Mouse (Mus musculus): ENCODE measurements around the gene Gpr176. TPM values are rescaled to one million over a fixed set of nuclear protein-coding genes. Genes with fewer than 3 reads are reported as not detected.

Gene Gpr176
- polyA plus RNA-seq, 1 experiment from 2014 or later: 9.1 TPM

GRCm38 (mm10) chr2:118319176-118319575, 54.0 kb downstream of the Gpr176 start:
- Histone ChIP-seq H3K4me1 (peaks cover 9% of the 10 kb centered on the region), H3K27me3 (replicated peaks) (no peaks in the 10 kb centered on the region), H3K36me3 (no peaks in the 10 kb centered on the region), H3K4me3 (replicated peaks) (no peak overlapping the region), H3K27ac (replicated peaks) (no peak overlapping the region), H3K4me2 (no peak overlapping the region), H3K9me3 (replicated peaks) (no peaks in the 10 kb centered on the region), H3K9ac (replicated peaks) (no peak overlapping the region; the same call in 1 of the 2 replicates)
- no peak for ATAC-seq (ENCODE audit: low FRiP score)
- 63% methylated on average over 5 of the region's 5 CpGs for WGBS

DNA sequence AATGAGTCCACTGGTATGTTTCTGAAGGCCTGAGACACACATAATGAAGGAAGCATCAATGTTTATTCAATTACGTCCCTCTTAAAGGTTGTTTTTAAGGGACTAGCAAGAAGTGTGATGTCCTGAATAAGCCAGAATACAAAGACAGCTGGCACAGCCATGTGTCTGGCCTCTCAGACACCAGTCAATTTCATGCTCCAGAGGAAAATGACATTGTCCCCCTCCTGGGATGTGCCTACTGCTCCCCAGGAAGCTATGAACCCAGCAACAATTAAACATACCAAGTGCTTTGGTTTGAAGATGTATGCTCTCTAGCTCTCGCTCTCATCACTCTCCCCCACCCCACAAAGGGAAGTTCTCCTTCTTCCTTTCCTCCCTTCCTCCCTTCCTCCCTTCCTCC, 56.3 kb downstream of the Gpr176 start:
- no peaks in the 10 kb centered on the region for H3K36me3 ChIP-seq
- no peaks in the 10 kb centered on the region for H3K9me3 ChIP-seq (replicated peaks)
- H3K4me1 ChIP-seq: peaks cover 9% of the 10 kb centered on the region
- no peak overlapping the region for H3K4me2 ChIP-seq
- peak; percentile 69 for ATAC-seq (ENCODE audit: low FRiP score)
- H3K4me3 ChIP-seq (replicated peaks): no peak overlapping the region
- 27% methylated on average over 2 of the region's 2 CpGs for WGBS
- no peak overlapping the region for H3K9ac ChIP-seq (replicated peaks)
- H3K27me3 ChIP-seq (replicated peaks): no peaks in the 10 kb centered on the region
- no peak overlapping the region; the same call in 1 of the 2 replicates for H3K27ac ChIP-seq (replicated peaks)

DNA sequence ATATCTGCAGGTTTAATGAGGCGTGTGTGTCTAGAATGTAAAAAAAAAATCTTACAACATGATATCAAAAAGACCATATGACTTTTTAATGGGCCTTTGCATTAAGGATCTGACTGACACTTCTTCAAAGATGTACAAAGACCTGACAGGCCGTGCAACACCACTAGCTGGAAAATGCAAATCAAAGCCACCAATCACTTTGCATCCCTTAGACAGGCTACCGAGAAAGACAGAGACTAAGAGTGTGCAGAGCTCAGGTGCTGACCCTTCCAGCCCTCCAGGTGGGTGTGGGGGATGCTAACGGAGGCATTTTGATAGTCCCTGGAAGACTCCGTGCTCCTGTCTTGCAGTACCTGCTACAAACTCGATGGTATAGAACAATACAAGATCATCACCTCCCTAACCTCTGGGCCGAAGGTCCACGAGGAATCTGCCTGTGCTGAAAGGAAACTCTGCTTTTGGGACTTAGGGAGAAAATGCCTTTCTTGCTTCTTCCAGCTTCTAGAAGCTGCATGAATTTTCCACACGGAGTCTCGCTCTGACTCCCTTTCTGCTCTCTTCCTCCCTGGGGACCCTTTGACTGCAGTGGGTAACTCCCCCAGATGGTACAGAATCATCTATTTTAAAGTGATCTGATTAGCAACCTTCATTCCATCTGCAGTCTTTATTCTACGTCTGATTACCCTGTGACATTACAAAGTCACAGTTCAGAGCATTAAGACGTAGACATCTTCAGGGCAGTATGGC, 57.4 kb downstream of the Gpr176 start:
- Histone ChIP-seq H3K4me1 (peaks cover 6% of the 10 kb centered on the region), H3K4me3 (replicated peaks) (no peak overlapping the region), H3K9ac (replicated peaks) (no peak overlapping the region), H3K4me2 (no peak overlapping the region), H3K27me3 (replicated peaks) (no peaks in the 10 kb centered on the region), H3K9me3 (replicated peaks) (no peaks in the 10 kb centered on the region), H3K36me3 (no peaks in the 10 kb centered on the region), H3K27ac (replicated peaks) (no peak overlapping the region)
- no peak for ATAC-seq (ENCODE audit: low FRiP score)
- 73% methylated on average over 12 of the region's 12 CpGs for WGBS

- 61% methylated on average over 8 of the region's 8 CpGs for WGBS
- Histone ChIP-seq H3K27me3 (replicated peaks) (no peaks in the 10 kb centered on the region), H3K9ac (replicated peaks) (no peak overlapping the region), H3K9me3 (replicated peaks) (no peaks in the 10 kb centered on the region), H3K4me3 (replicated peaks) (no peak overlapping the region), H3K4me1 (no peaks in the 10 kb centered on the region), H3K27ac (replicated peaks) (0 out of 2 replicates have a peak overlapping the region, but pooled peaks have one; percentile 18), H3K4me2 (0 out of 2 replicates have a peak overlapping the region, but pooled peaks have one; percentile 5), H3K36me3 (no peaks in the 10 kb centered on the region)
- peak; percentile 82 for ATAC-seq (ENCODE audit: low FRiP score)
Observed at GRCm38 (mm10) chr2:118307561-118307960, 65.7 kb downstream of the Gpr176 start.

GRCm38 (mm10) chr2:118306966-118307365, 66.3 kb downstream of the Gpr176 start:
- WGBS: 70% methylated on average over 2 of the region's 2 CpGs
- H3K36me3 ChIP-seq: no peaks in the 10 kb centered on the region
- no peak overlapping the region for H3K27ac ChIP-seq (replicated peaks)
- no peaks in the 10 kb centered on the region for H3K9me3 ChIP-seq (replicated peaks)
- no peak overlapping the region for H3K4me2 ChIP-seq
- no peaks in the 10 kb centered on the region for H3K4me1 ChIP-seq
- H3K4me3 ChIP-seq (replicated peaks): no peak overlapping the region
- H3K27me3 ChIP-seq (replicated peaks): no peaks in the 10 kb centered on the region
- no peak overlapping the region for H3K9ac ChIP-seq (replicated peaks)
- no peak for ATAC-seq (ENCODE audit: low FRiP score)

- Histone ChIP-seq H3K4me2 (no peak overlapping the region), H3K27ac (replicated peaks) (no peak overlapping the region), H3K4me3 (replicated peaks) (no peak overlapping the region), H3K9me3 (replicated peaks) (no peaks in the 10 kb centered on the region), H3K4me1 (no peaks in the 10 kb centered on the region), H3K36me3 (no peaks in the 10 kb centered on the region), H3K9ac (replicated peaks) (no peak overlapping the region), H3K27me3 (replicated peaks) (no peaks in the 10 kb centered on the region)
- no peak for ATAC-seq (ENCODE audit: low FRiP score)
- 18% methylated on average over 3 of the region's 3 CpGs for whole genome bisulfite sequencing
Observed at GRCm38 (mm10) chr2:118306522-118306895, 66.7 kb downstream of the Gpr176 start.

DNA sequence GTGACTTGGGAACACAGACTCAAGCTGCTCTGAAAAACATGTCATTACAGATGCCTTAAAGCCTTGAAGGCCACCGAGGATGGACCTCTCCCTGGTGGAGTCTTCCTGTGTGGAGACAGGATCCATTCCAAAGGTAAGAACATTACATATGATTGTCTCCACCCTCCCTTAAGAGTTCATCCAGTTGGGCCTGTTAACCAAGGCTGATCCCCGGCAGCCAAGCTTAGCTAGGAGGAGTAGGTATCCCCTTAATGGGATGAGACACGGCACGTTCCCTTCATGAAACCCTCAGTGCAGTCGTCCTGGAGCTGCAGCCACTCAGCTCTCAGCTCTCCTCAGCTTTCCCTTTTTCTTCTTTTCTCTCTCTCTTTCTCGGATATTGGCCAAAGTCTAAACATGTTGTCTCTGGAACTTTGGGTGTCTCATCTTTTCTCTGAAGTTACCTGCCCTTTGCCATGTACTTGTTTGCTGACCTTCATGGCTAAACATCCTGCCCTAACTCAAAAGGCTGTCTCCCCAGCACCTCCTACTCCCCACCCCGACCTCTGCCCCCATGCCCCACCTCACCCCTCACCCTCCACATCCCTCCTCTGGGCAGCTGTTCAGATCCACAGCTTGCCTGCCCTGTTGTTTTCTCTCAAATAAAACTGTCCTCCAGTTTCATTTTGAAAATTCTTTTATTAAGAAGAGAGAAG, 67.2 kb downstream of the Gpr176 start:
- Histone ChIP-seq H3K27ac (replicated peaks) (no peak overlapping the region), H3K4me3 (replicated peaks) (no peak overlapping the region), H3K36me3 (no peaks in the 10 kb centered on the region), H3K9ac (replicated peaks) (no peak overlapping the region), H3K9me3 (replicated peaks) (no peaks in the 10 kb centered on the region), H3K27me3 (replicated peaks) (no peaks in the 10 kb centered on the region), H3K4me1 (no peaks in the 10 kb centered on the region), H3K4me2 (no peak overlapping the region)
- ATAC-seq (ENCODE audit: low FRiP score): no peak
- 79% methylated on average over 7 of the region's 7 CpGs for WGBS

GRCm38 (mm10) chr2:118303456-118303855, 69.8 kb downstream of the Gpr176 start:
- no peaks in the 10 kb centered on the region for H3K9me3 ChIP-seq (replicated peaks)
- H3K27ac ChIP-seq (replicated peaks): no peak overlapping the region
- H3K36me3 ChIP-seq: no peaks in the 10 kb centered on the region
- H3K27me3 ChIP-seq (replicated peaks): no peaks in the 10 kb centered on the region
- no peak for ATAC-seq (ENCODE audit: low FRiP score)
- H3K4me3 ChIP-seq (replicated peaks): no peak overlapping the region
- H3K4me2 ChIP-seq: no peak overlapping the region
- H3K4me1 ChIP-seq: no peaks in the 10 kb centered on the region
- H3K9ac ChIP-seq (replicated peaks): no peak overlapping the region
- WGBS: 52% methylated on average over 4 of the region's 4 CpGs

- no peaks in the 10 kb centered on the region for H3K27me3 ChIP-seq (replicated peaks)
- no peaks in the 10 kb centered on the region for H3K36me3 ChIP-seq
- no peak overlapping the region for H3K4me2 ChIP-seq
- no peaks in the 10 kb centered on the region for H3K4me1 ChIP-seq
- H3K9ac ChIP-seq (replicated peaks): no peak overlapping the region
- ATAC-seq (ENCODE audit: low FRiP score): no peak
- H3K9me3 ChIP-seq (replicated peaks): no peaks in the 10 kb centered on the region
- H3K27ac ChIP-seq (replicated peaks): no peak overlapping the region
- 89% methylated on average over 2 of the region's 2 CpGs for WGBS
- no peak overlapping the region for H3K4me3 ChIP-seq (replicated peaks)
Observed at GRCm38 (mm10) chr2:118301656-118302055, 71.6 kb downstream of the Gpr176 start.

DNA sequence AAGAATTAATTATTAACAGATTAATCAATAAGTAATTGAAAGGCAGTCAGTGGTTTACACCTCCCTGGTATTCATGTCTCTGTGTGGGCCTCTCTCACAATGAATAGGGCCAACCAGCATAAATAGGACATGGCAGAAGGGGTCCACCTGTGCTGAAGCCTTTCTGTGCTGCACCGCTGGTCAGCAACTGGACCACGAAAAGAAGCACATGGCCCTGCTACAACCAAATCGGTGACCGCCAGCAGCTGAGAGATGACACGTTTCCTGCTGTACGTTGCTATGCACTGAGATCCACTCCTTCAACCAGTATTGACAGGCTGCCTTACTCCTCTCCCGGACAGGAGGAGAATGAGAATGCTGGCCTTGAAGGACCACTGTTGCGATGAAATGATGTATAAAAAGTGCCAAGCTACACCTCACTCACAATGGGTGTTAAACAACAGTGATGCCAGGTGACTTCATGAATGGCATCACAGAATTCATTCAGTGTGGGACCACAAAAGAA, 72.1 kb downstream of the Gpr176 start:
- Histone ChIP-seq H3K4me3 (replicated peaks) (no peak overlapping the region), H3K4me1 (no peaks in the 10 kb centered on the region), H3K27ac (replicated peaks) (no peak overlapping the region), H3K9ac (replicated peaks) (no peak overlapping the region), H3K27me3 (replicated peaks) (no peaks in the 10 kb centered on the region), H3K36me3 (no peaks in the 10 kb centered on the region), H3K9me3 (replicated peaks) (no peaks in the 10 kb centered on the region), H3K4me2 (no peak overlapping the region)
- no peak for ATAC-seq (ENCODE audit: low FRiP score)
- whole genome bisulfite sequencing: 69% methylated on average over 8 of the region's 8 CpGs

GRCm38 (mm10) chr2:118299981-118300380, 73.2 kb downstream of the Gpr176 start:
- no peaks in the 10 kb centered on the region for H3K27me3 ChIP-seq (replicated peaks)
- H3K4me1 ChIP-seq: 0 out of 2 replicates have a peak, but pooled peaks cover 5% of the 10 kb centered on the region
- ATAC-seq (ENCODE audit: low FRiP score): no peak
- H3K9me3 ChIP-seq (replicated peaks): no peaks in the 10 kb centered on the region
- H3K27ac ChIP-seq (replicated peaks): no peak overlapping the region
- 92% methylated on average over 2 of the region's 2 CpGs for WGBS
- no peaks in the 10 kb centered on the region for H3K36me3 ChIP-seq
- no peak overlapping the region for H3K4me2 ChIP-seq
- H3K9ac ChIP-seq (replicated peaks): no peak overlapping the region
- H3K4me3 ChIP-seq (replicated peaks): no peak overlapping the region

- H3K4me1 ChIP-seq: 0 out of 2 replicates have a peak, but pooled peaks cover 5% of the 10 kb centered on the region
- H3K9me3 ChIP-seq (replicated peaks): no peaks in the 10 kb centered on the region
- no peak overlapping the region for H3K4me2 ChIP-seq
- H3K4me3 ChIP-seq (replicated peaks): no peak overlapping the region
- H3K9ac ChIP-seq (replicated peaks): no peak overlapping the region
- no peak for ATAC-seq (ENCODE audit: low FRiP score)
- H3K36me3 ChIP-seq: no peaks in the 10 kb centered on the region
- WGBS: 40% methylated on average over 4 of the region's 4 CpGs
- H3K27ac ChIP-seq (replicated peaks): no peak overlapping the region
- no peaks in the 10 kb centered on the region for H3K27me3 ChIP-seq (replicated peaks)
Observed at GRCm38 (mm10) chr2:118298601-118299000, 74.6 kb downstream of the Gpr176 start.

Measured in neural tube, embryonic 15.5 days (tissue).